Mouse (Mus musculus) forebrain, embryonic 11.5 days (tissue): ENCODE measurements at regions not wholly inside any gene's neighbourhood (a gene's known extent, or its start where the extent isn't known, plus 50 kb on each side); places are given as distances from the start of the nearest gene placed in this dataset.

Experiments
- ATAC-seq: fragments of 200-750 bp; cut with Nextera tagmentation; replicated peaks from 2 replicates; pipeline ENCODE4 v1.8.0; 2017; ENCODE audit warnings: moderate TSS enrichment; ENCODE audit not compliant: low FRiP score
- DNase-seq: peaks from one replicate; pipeline ENCODE4 v3.0.0-alpha.2; 2017; ENCODE audit warnings: low spot score
- H3K27ac ChIP-seq: fragments of 300-500 bp; sonication (generic); 2 replicates; pipeline ENCODE4 v1.5.1; 2014; ENCODE audit warnings: low read depth, low read length
- H3K27me3 ChIP-seq: fragments of 300-500 bp; sonication (generic); 2 replicates; pipeline ENCODE4 v1.6.1; 2014; ENCODE audit warnings: mild to moderate bottlenecking, low read length, mixed read lengths; ENCODE audit not compliant: control insufficient read depth, insufficient read depth
- H3K36me3 ChIP-seq: fragments of 300-500 bp; sonication (generic); 2 replicates; pipeline ENCODE4 v1.6.1; 2014; ENCODE audit warnings: mild to moderate bottlenecking, low read length, moderate library complexity, mixed read lengths; ENCODE audit not compliant: control insufficient read depth, insufficient read depth
- H3K4me1 ChIP-seq: fragments of 300-500 bp; sonication (generic); replicated peaks from 2 replicates; pipeline ENCODE4 v1.6.1; 2014; ENCODE audit warnings: low read length, mixed read lengths; ENCODE audit not compliant: control insufficient read depth, insufficient read depth
- H3K4me2 ChIP-seq: fragments of 300-500 bp; sonication (generic); 2 replicates; pipeline ENCODE4 v1.6.1; 2014; ENCODE audit warnings: low read depth, mild to moderate bottlenecking, low read length, moderate library complexity, mixed read lengths; ENCODE audit not compliant: severe bottlenecking
- H3K4me3 ChIP-seq: fragments of 300-500 bp; sonication (generic); 2 replicates; pipeline ENCODE4 v1.5.1; 2014; ENCODE audit warnings: low read depth, low read length
- H3K9ac ChIP-seq: fragments of 300-500 bp; sonication (generic); 2 replicates; pipeline ENCODE4 v1.6.1; 2014; ENCODE audit warnings: low read length
- H3K9me3 ChIP-seq: fragments of 300-500 bp; sonication (generic); 2 replicates; pipeline ENCODE4 v1.6.1; 2016; ENCODE audit warnings: low read length, mixed read lengths; ENCODE audit not compliant: control insufficient read depth
- WGBS: fragments of 180-500 bp; shearing (Covaris S2); extraction: QIAGEN DNeasy Blood & Tissue Kit; methylation state at CpG from one replicate; pipeline ENCODE4 v1.1.7; 2014; 5-methylcytosine and 5-hydroxymethylcytosine counted together

DNA sequence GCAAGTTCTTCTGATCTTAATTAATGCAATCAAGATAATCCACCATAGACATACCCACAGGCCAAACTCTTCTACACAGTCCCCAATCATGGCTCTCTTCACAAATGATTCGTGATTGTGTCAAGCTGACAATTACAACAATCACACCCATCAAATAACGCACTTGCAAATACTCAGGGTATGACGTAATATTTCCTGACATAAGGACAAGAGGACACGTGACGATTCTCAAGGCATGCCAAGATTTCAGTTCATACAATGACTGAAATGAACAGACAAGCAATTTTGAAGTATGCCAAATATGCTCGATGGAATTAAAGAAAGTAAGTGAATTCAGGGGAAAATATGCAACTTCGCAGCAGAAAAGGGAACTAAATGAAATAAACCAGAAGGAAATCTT, 282.1 kb upstream of the Trib2 start:
- Histone ChIP-seq H3K27me3 (no peaks in the 10 kb centered on the region), H3K4me2 (no peak overlapping the region), H3K9ac (no peak overlapping the region), H3K36me3 (no peaks in the 10 kb centered on the region), H3K4me3 (no peak overlapping the region), H3K9me3 (no peaks in the 10 kb centered on the region), H3K4me1 (no peaks in the 10 kb centered on the region), H3K27ac (no peak overlapping the region)
- DNase-seq (no peak), ATAC-seq (no peak)
- WGBS, result 91% methylated on average over 7 of the region's 7 CpGs

DNA sequence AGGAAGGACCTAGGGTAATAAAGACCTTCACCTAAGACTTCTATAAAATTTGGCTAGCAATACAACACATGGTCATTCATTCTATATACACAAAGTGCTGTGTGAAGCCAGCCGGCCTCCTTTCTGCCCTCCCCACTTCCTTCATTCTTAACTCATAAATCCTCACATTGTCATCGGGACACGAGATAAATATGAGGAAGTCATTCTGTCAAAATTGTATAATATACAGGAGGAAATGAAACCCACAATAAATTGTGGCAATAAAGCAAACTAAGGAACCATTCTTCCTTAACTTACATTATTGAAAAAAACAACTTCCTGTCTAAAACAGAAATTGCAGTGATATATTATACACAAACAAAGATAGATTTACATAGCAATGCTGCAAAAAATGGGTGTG, 275.9 kb upstream of the Trib2 start:
- Histone ChIP-seq H3K4me3 (no peak overlapping the region), H3K27me3 (no peaks in the 10 kb centered on the region), H3K9ac (no peak overlapping the region), H3K9me3 (no peaks in the 10 kb centered on the region), H3K4me2 (no peak overlapping the region), H3K4me1 (no peaks in the 10 kb centered on the region), H3K27ac (no peak overlapping the region), H3K36me3 (no peaks in the 10 kb centered on the region)
- ATAC-seq, result no peak
- no peak for DNase-seq
- 87% methylated on average over 3 of the region's 3 CpGs for WGBS

DNA sequence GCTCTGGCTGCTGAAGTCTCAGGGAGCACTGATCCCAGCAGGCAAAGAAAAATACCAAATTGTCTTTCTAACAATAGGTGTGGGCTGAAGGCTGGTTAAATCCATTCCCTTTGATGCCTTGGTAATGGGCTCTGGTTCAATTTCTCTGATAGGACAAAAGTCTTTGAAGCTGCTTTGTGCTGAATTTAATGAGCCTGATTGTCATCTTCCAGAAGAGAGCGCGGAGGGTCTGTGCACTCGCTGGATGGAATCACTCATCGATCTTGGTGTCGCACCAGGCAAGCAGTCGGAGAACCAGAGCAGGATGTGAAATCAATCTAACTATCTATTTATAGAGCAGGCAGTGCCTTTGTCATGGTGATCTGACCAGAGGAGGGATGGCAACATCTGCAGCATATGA, 274.6 kb upstream of the Trib2 start:
- WGBS, result 10% methylated on average over 6 of the region's 6 CpGs
- Histone ChIP-seq H3K36me3 (no peaks in the 10 kb centered on the region), H3K4me2 (no peak overlapping the region), H3K9ac (no peak overlapping the region), H3K27me3 (no peaks in the 10 kb centered on the region), H3K27ac (no peak overlapping the region), H3K4me1 (no peaks in the 10 kb centered on the region), H3K9me3 (no peaks in the 10 kb centered on the region), H3K4me3 (no peak overlapping the region)
- DNase-seq (no peak), ATAC-seq (0 out of 2 replicates have a peak, but pooled peaks have one; percentile 44)

DNA sequence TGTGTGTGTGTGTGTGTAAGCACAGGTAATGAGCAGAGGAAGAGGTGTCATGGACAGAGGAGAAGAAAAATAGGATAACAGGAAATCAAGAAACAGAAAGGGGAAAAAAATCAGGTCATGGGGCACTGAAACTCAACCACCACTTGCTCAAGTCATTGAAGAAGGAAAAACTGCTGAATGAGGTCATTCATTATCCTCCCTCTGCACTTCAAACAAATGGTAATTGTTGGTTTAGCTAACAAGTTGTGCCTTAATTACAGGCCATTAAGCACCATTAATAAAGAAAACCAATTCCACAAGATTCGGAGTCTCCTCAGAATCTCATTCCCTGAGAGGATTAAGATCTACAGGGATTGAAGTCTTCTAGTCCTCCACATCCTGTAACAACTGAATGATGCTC, 266.5 kb upstream of the Trib2 start:
- 10% methylated on average over 1 of the region's 1 CpGs for WGBS

DNA sequence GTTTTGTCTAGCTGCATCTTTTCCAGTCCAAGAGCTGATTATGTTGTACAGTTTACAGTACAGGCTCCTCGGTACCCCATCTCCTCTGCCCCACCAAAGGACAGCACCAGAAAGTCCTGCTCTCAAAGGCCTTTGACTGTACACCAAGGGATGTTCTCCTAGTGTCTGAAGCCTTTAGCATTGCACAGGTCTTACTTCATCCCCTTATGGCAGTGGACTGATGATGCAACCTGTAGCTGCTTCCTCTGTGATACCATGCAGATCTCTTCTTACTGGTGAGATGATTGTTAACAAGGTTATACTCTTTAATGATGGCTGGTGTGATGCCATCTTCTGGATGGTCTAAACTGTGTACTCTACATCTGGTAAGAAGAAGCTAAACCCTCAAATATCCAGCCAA, 260.5 kb upstream of the Trib2 start:
- no peak overlapping the region for H3K4me2 ChIP-seq
- no peaks in the 10 kb centered on the region for H3K36me3 ChIP-seq
- ATAC-seq (no peak), DNase-seq (no peak)
- no peaks in the 10 kb centered on the region for H3K27me3 ChIP-seq
- H3K4me1 ChIP-seq, result no peaks in the 10 kb centered on the region
- 81% methylated on average over 1 of the region's 1 CpGs for WGBS
- H3K27ac ChIP-seq, result no peak overlapping the region
- no peak overlapping the region for H3K4me3 ChIP-seq
- no peak overlapping the region for H3K9ac ChIP-seq
- H3K9me3 ChIP-seq, result no peaks in the 10 kb centered on the region

More for the DNA sequence above, 266.5 kb upstream of the Trib2 start:
- Histone ChIP-seq H3K9me3 (no peaks in the 10 kb centered on the region), H3K4me2 (no peak overlapping the region), H3K27ac (no peak overlapping the region), H3K4me1 (no peaks in the 10 kb centered on the region), H3K4me3 (no peak overlapping the region), H3K9ac (no peak overlapping the region), H3K27me3 (no peaks in the 10 kb centered on the region), H3K36me3 (no peaks in the 10 kb centered on the region)
- ATAC-seq (no peak), DNase-seq (no peak)

DNA sequence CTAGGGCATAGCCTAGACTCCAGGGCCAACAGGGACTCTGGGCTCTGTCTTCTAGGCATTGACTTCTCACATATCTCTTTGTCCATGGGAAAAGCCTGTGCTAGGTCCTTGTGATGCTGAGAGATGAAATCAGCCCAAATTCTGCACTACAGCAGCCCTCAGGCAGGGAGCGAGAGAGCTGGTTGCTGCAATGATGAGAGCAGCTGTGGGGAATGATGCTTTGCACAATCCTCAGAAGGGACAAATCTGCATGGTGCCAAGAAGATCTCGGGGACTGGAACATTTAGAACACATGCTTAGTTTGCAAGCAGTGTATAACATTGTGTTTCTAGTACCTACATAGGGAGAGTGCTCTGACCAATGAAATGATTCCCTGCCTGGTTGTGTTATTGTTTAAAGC, 259.2 kb upstream of the Trib2 start:
- 75% methylated on average over 2 of the region's 2 CpGs for WGBS
- no peaks in the 10 kb centered on the region for H3K27me3 ChIP-seq
- no peak overlapping the region for H3K27ac ChIP-seq
- H3K9me3 ChIP-seq, result no peaks in the 10 kb centered on the region
- no peaks in the 10 kb centered on the region for H3K36me3 ChIP-seq
- no peaks in the 10 kb centered on the region for H3K4me1 ChIP-seq
- DNase-seq (no peak), ATAC-seq (no peak)
- H3K4me3 ChIP-seq, result no peak overlapping the region
- no peak overlapping the region for H3K9ac ChIP-seq
- no peak overlapping the region for H3K4me2 ChIP-seq

DNA sequence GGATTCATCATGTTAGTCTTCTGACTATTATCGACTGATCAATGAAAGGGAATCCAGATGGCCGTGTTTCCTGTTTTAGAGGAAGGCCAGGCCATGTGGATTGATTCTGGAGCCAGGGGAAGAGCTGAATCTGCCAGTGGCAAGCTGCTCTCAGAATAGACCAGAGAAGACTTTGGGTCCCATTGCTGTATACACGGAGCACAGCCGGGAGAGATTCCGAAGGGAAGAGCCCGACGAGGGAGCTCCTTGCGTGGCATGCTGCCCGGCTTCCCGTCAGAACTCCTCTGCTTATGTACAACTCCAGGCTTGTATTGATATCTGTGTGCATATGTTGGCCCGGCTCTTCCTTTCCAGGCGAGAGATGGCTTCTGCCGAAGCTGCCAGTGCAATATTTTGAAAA, 252.2 kb upstream of the Trib2 start:
- H3K4me1 ChIP-seq, result no peaks in the 10 kb centered on the region
- no peak overlapping the region for H3K27ac ChIP-seq
- H3K9ac ChIP-seq, result no peak overlapping the region
- no peak overlapping the region for H3K4me3 ChIP-seq
- DNase-seq, result no peak
- H3K36me3 ChIP-seq, result no peaks in the 10 kb centered on the region
- no peaks in the 10 kb centered on the region for H3K9me3 ChIP-seq
- ATAC-seq, result no peak
- WGBS, result 91% methylated on average over 13 of the region's 13 CpGs
- H3K27me3 ChIP-seq, result no peaks in the 10 kb centered on the region
- H3K4me2 ChIP-seq, result no peak overlapping the region

DNA sequence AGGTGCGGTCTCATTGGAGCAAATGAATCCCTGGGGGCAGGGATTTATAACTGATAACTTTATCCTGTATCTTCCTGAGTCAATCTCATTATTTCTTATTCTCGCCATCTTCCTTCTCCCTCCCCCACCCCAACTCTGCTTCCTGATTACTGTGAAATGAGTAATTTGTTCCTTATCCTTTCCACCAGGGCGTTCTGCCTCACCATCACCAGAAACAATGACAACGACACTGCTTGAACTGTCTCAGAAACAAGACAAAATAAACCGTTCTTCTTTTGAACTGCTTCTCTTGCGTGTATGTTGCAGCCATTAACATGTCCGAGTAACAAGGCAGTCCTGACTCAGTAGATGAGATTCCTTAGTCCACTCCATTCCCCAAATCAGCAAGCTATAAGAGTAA, 246.0 kb upstream of the Trib2 start:
- H3K9me3 ChIP-seq, result no peaks in the 10 kb centered on the region
- no peak overlapping the region for H3K4me3 ChIP-seq
- DNase-seq (no peak), ATAC-seq (no peak)
- no peaks in the 10 kb centered on the region for H3K36me3 ChIP-seq
- H3K9ac ChIP-seq, result no peak overlapping the region
- WGBS, result 89% methylated on average over 7 of the region's 7 CpGs
- no peak overlapping the region for H3K4me2 ChIP-seq
- H3K27ac ChIP-seq, result no peak overlapping the region
- H3K27me3 ChIP-seq, result no peaks in the 10 kb centered on the region
- H3K4me1 ChIP-seq, result no peaks in the 10 kb centered on the region

DNA sequence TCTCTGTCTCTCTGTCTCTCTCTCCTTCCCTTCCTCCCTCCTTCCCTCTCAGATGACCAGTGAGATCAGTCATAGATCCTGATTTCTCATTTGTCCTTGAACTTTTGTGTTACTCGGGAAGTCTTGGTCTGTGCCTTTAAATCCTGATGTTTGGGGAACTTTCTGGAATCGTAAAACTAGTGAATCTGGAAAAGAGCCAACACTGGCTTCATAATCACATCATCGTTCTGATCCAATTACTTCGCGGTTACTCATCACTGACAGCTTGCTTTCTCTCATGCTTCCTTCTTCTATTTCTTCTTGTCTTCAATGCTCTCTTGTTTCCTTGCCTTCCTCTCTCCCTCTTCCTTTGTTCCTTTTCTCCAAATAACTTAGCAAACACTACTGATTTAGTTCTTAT, 243.7 kb upstream of the Trib2 start:
- H3K36me3 ChIP-seq, result no peaks in the 10 kb centered on the region
- ATAC-seq, result no peak
- H3K27me3 ChIP-seq, result no peaks in the 10 kb centered on the region
- no peaks in the 10 kb centered on the region for H3K4me1 ChIP-seq
- no peak overlapping the region for H3K4me2 ChIP-seq
- H3K9ac ChIP-seq, result no peak overlapping the region
- no peak for DNase-seq
- no peaks in the 10 kb centered on the region for H3K9me3 ChIP-seq
- no peak overlapping the region for H3K27ac ChIP-seq
- 85% methylated on average over 5 of the region's 5 CpGs for WGBS
- H3K4me3 ChIP-seq, result no peak overlapping the region
